Mouse (Mus musculus): ENCODE measurements around the gene Olfr78. TPM values are rescaled to one million over a fixed set of nuclear protein-coding genes. Genes with fewer than 3 reads are reported as not detected.

Olfr78 gene
- polyA plus RNA-seq, 1 experiment from 2014 or later: not detected

DNA sequence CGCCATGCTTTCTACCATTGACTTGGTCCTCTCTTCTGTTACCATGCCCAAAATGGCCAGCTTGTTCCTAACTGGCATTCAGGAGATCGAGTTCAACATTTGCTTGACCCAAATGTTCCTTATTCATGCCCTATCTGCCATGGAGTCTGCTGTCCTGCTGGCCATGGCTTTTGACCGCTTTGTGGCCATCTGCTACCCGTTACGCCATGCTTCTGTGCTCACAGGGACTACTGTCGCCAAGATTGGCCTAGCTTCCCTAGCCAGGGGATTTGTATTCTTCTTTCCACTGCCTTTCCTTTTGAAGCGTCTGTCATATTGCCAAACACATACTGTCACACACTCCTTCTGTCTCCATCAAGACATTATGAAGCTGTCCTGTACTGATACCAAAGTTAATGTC is 60.8 kb downstream of the Olfr78 start:
- Histone ChIP-seq H3K4me3 (ENCODE audit: low read depth, low read length) (no peak overlapping the region), H3K27me3 (replicated peaks; ENCODE audit: control insufficient read depth, insufficient read depth, low read length) (no peaks in the 10 kb centered on the region), H3K4me1 (ENCODE audit: control insufficient read depth, insufficient read depth, low read length) (no peaks in the 10 kb centered on the region), H3K36me3 (ENCODE audit: control insufficient read depth, insufficient read depth, low read length) (no peaks in the 10 kb centered on the region), H3K27ac (ENCODE audit: low read depth, low read length) (no peak overlapping the region), H3K9me3 (replicated peaks; ENCODE audit: control insufficient read depth, low read length) (no peaks in the 10 kb centered on the region), H3K4me2 (ENCODE audit: low read length) (no peak overlapping the region), H3K9ac (ENCODE audit: low read length) (no peak overlapping the region)
- ATAC-seq (no peak), DNase-seq (ENCODE audit: low spot score) (no peak)
- 86% methylated on average over 7 of the region's 7 CpGs for WGBS

DNA sequence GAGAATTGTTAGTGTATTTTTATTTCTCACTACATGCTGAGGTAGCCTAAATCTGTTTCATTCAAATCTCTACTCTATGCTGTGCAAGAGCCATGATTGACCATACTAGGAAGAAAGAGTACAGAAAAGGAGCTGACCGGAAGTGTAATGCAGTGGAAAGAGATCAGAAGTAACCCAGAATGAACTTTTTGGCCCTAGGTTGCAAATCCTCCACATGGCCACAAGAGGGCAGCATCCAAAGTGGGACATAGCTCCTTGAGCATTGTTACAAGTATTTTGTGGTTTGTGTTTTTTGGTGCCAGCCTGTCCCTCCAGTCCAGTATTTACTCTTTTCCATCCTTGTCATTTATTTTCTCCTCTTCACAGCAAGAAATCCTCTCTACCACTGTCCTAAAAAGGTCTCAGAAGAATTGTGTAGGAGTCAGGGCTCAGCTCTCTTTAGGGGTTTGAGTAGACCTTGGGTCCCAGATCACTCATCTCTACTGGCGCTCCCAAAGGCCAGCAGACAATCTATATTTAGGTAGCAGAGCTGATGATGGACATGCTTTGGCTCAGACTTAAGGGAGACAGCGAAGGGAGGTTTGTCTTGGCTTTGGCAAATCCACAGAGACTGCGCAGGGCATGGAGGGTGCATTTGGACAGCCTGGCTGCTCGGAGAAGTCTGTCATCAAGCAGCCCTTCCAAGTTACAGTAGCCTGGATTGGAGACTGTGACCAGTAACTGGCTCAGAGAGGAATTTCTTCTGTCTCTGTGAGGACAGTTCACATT is 63.7 kb downstream of the Olfr78 start, which contains the start of gene Olfr557:
Gene Olfr557, plus strand, starts transcription at position 553 of the 768 bp plus-strand sequence.
- no peak within 1 kb of the TSS for H3K9ac ChIP-seq (ENCODE audit: low read length)
- no peaks in the 10 kb centered on the region for H3K27me3 ChIP-seq (replicated peaks; ENCODE audit: control insufficient read depth, insufficient read depth, low read length)
- H3K9me3 ChIP-seq (replicated peaks; ENCODE audit: control insufficient read depth, low read length): no peaks in the 10 kb centered on the region
- ATAC-seq: no peak
- DNase-seq (ENCODE audit: low spot score): peak; percentile 42
- H3K36me3 ChIP-seq (ENCODE audit: control insufficient read depth, insufficient read depth, low read length): no peaks in the 10 kb centered on the region
- WGBS: 85% methylated on average over 5 of the region's 5 CpGs
- H3K27ac ChIP-seq (ENCODE audit: low read depth, low read length): no peak within 1 kb of the TSS
- no peaks in the 10 kb centered on the region for H3K4me1 ChIP-seq (ENCODE audit: control insufficient read depth, insufficient read depth, low read length)
- H3K4me2 ChIP-seq (ENCODE audit: low read length): no peak within 1 kb of the TSS
- H3K4me3 ChIP-seq (ENCODE audit: low read depth, low read length): no peak within 1 kb of the TSS

Other genes starting within 250 kb of the Olfr78 start
- not detected in 2 replicates for gene Olfr547, start 224.7 kb downstream of the Olfr78 start, polyA plus RNA-seq (2014; fragmentation: Nextera tagmentation; extraction: Ambion mirVana)
- gene Olfr548-ps1, start 218.6 kb downstream of the Olfr78 start, polyA plus RNA-seq (2014; fragmentation: Nextera tagmentation; extraction: Ambion mirVana): not detected in 2 replicates
- not detected in 2 replicates for gene Olfr549, start 209.6 kb downstream of the Olfr78 start, polyA plus RNA-seq (2014; fragmentation: Nextera tagmentation; extraction: Ambion mirVana)
- gene Trim21, start 194.0 kb downstream of the Olfr78 start, polyA plus RNA-seq (2014; fragmentation: Nextera tagmentation; extraction: Ambion mirVana): not detected in 2 replicates
- not detected in 2 replicates for gene Olfr550, start 188.0 kb downstream of the Olfr78 start, polyA plus RNA-seq (2014; fragmentation: Nextera tagmentation; extraction: Ambion mirVana)
- not detected in 2 replicates for gene Olfr551, start 167.6 kb downstream of the Olfr78 start, polyA plus RNA-seq (2014; fragmentation: Nextera tagmentation; extraction: Ambion mirVana)
- not detected in 2 replicates for gene Olfr552, start 161.7 kb downstream of the Olfr78 start, polyA plus RNA-seq (2014; fragmentation: Nextera tagmentation; extraction: Ambion mirVana)
- gene Olfr553, start 141.3 kb downstream of the Olfr78 start, polyA plus RNA-seq (2014; fragmentation: Nextera tagmentation; extraction: Ambion mirVana): not detected in 2 replicates
- gene Olfr554, start 121.0 kb downstream of the Olfr78 start, polyA plus RNA-seq (2014; fragmentation: Nextera tagmentation; extraction: Ambion mirVana): not detected in 2 replicates
- gene Olfr555, start 100.6 kb downstream of the Olfr78 start, polyA plus RNA-seq (2014; fragmentation: Nextera tagmentation; extraction: Ambion mirVana): not detected in 2 replicates
- not detected in 2 replicates for gene Olfr556, start 94.6 kb downstream of the Olfr78 start, polyA plus RNA-seq (2014; fragmentation: Nextera tagmentation; extraction: Ambion mirVana)
- gene Trim68, start 72.1 kb downstream of the Olfr78 start, polyA plus RNA-seq (2014; fragmentation: Nextera tagmentation; extraction: Ambion mirVana): 4.4 and 5.8 TPM in 2 replicates
- gene Olfr557, start 63.6 kb downstream of the Olfr78 start, polyA plus RNA-seq (2014; fragmentation: Nextera tagmentation; extraction: Ambion mirVana): not detected in 2 replicates
- not detected in 2 replicates for gene Olfr558, start 57.3 kb downstream of the Olfr78 start, polyA plus RNA-seq (2014; fragmentation: Nextera tagmentation; extraction: Ambion mirVana)
- not detected in 2 replicates for gene Olfr33, start 40.4 kb downstream of the Olfr78 start, polyA plus RNA-seq (2014; fragmentation: Nextera tagmentation; extraction: Ambion mirVana)
- gene Olfr559, start 32.0 kb downstream of the Olfr78 start, polyA plus RNA-seq (2014; fragmentation: Nextera tagmentation; extraction: Ambion mirVana): not detected in 2 replicates
- not detected in 2 replicates for gene Olfr560, start 105 bp downstream of the Olfr78 start, polyA plus RNA-seq (2014; fragmentation: Nextera tagmentation; extraction: Ambion mirVana)
- gene Olfr561, start 11.8 kb upstream of the Olfr78 start, polyA plus RNA-seq (2014; fragmentation: Nextera tagmentation; extraction: Ambion mirVana): not detected in 2 replicates
- gene Olfr564, start 44.0 kb upstream of the Olfr78 start, polyA plus RNA-seq (2014; fragmentation: Nextera tagmentation; extraction: Ambion mirVana): not detected in 2 replicates
- not detected in 2 replicates for gene Olfr566, start 99.3 kb upstream of the Olfr78 start, polyA plus RNA-seq (2014; fragmentation: Nextera tagmentation; extraction: Ambion mirVana)
- gene Olfr568, start 117.7 kb upstream of the Olfr78 start, polyA plus RNA-seq (2014; fragmentation: Nextera tagmentation; extraction: Ambion mirVana): not detected in 2 replicates
- not detected in 2 replicates for gene Olfr569, start 131.4 kb upstream of the Olfr78 start, polyA plus RNA-seq (2014; fragmentation: Nextera tagmentation; extraction: Ambion mirVana)
- gene Olfr570, start 135.1 kb upstream of the Olfr78 start, polyA plus RNA-seq (2014; fragmentation: Nextera tagmentation; extraction: Ambion mirVana): 0.15 TPM in 1 of 2 replicates, not detected in the other
- gene Olfr571, start 158.1 kb upstream of the Olfr78 start, polyA plus RNA-seq (2014; fragmentation: Nextera tagmentation; extraction: Ambion mirVana): not detected in 2 replicates
- gene Olfr572, start 164.9 kb upstream of the Olfr78 start, polyA plus RNA-seq (2014; fragmentation: Nextera tagmentation; extraction: Ambion mirVana): not detected in 2 replicates
- not detected in 2 replicates for gene Olfr573-ps1, start 183.1 kb upstream of the Olfr78 start, polyA plus RNA-seq (2014; fragmentation: Nextera tagmentation; extraction: Ambion mirVana)
- not detected in 2 replicates for gene Olfr574, start 189.0 kb upstream of the Olfr78 start, polyA plus RNA-seq (2014; fragmentation: Nextera tagmentation; extraction: Ambion mirVana)
- gene Olfr575, start 199.3 kb upstream of the Olfr78 start, polyA plus RNA-seq (2014; fragmentation: Nextera tagmentation; extraction: Ambion mirVana): not detected in 2 replicates
- not detected in 2 replicates for gene Olfr576, start 203.2 kb upstream of the Olfr78 start, polyA plus RNA-seq (2014; fragmentation: Nextera tagmentation; extraction: Ambion mirVana)
- gene Olfr577, start 216.5 kb upstream of the Olfr78 start, polyA plus RNA-seq (2014; fragmentation: Nextera tagmentation; extraction: Ambion mirVana): not detected in 2 replicates
- not detected in 2 replicates for gene Olfr578, start 229.9 kb upstream of the Olfr78 start, polyA plus RNA-seq (2014; fragmentation: Nextera tagmentation; extraction: Ambion mirVana)

Data from forebrain, embryonic 14.5 days (tissue).